Mouse (Mus musculus) cerebellum, postnatal 10 days (tissue): ENCODE data around the gene Necap2.

Experiments used
- DNase-seq, 2 experiments: peaks; one replicate each; pipeline ENCODE4 v3.0.0; 2021; ENCODE audit warnings: mixed read lengths in 2 of 2

The Necap2 gene

GRCm38 (mm10) chr4:141030541-141031206 lies 47.5 kb downstream of the Necap2 start:
- peak in 1 of 2 experiments; percentile 38 for DNase-seq

GRCm38 (mm10) chr4:141024992-141025391 lies 53.2 kb downstream of the Necap2 start:
- DNase-seq: no peak

- DNase-seq: no peak
Measured at GRCm38 (mm10) chr4:141024052-141024451, 54.1 kb downstream of the Necap2 start.

GRCm38 (mm10) chr4:141021614-141021929 lies 56.6 kb downstream of the Necap2 start:
- peak; percentile 66 to 76 for DNase-seq

- DNase-seq: peak; percentile 83 to 87
Measured at GRCm38 (mm10) chr4:141020811-141021613, 57.1 kb downstream of the Necap2 start.

- DNase-seq: peak in 1 of 2 experiments; percentile 15
Measured at GRCm38 (mm10) chr4:141020220-141020619, 57.9 kb downstream of the Necap2 start.

- peak in 1 of 2 experiments; percentile 40 for DNase-seq
Measured at GRCm38 (mm10) chr4:141017657-141018436, 60.3 kb downstream of the Necap2 start.
